Mouse (Mus musculus): Measurements from ENCODE around the gene Sox10. TPM values are rescaled to one million over a fixed set of nuclear protein-coding genes. Genes with fewer than 3 reads are reported as not detected.

The Sox10 gene
- polyA plus RNA-seq, 1 experiment from 2014 or later = 11.4 TPM

GRCm38 (mm10) chr15:79130782-79131181 is 34.3 kb downstream of the Sox10 start:
- Histone ChIP-seq H3K9me3 (no peaks in the 10 kb centered on the region), H3K27me3 (replicated peaks; ENCODE audit: low read depth, poor library complexity, severe bottlenecking) (no peaks in the 10 kb centered on the region), H3K4me3 (no peak overlapping the region), H3K4me1 (no peaks in the 10 kb centered on the region), H3K27ac (replicated peaks) (no peak overlapping the region), H3K36me3 (replicated peaks) (peaks cover 86% of the 10 kb centered on the region)
- no peak for DNase-seq (ENCODE audit: low spot score)
- 87% methylated on average over 10 of the region's 10 CpGs for WGBS

GRCm38 (mm10) chr15:79129311-79129710 is 35.7 kb downstream of the Sox10 start:
- H3K36me3 ChIP-seq (replicated peaks) = peaks cover 100% of the 10 kb centered on the region
- WGBS = 85% methylated on average over 7 of the region's 7 CpGs
- H3K9me3 ChIP-seq = no peaks in the 10 kb centered on the region
- no peaks in the 10 kb centered on the region for H3K4me1 ChIP-seq
- no peak overlapping the region for H3K27ac ChIP-seq (replicated peaks)
- no peak overlapping the region for H3K4me3 ChIP-seq
- no peaks in the 10 kb centered on the region for H3K27me3 ChIP-seq (replicated peaks; ENCODE audit: low read depth, poor library complexity, severe bottlenecking)
- no peak for DNase-seq (ENCODE audit: low spot score)

- no peak for DNase-seq (ENCODE audit: low spot score)
- Histone ChIP-seq H3K27ac (replicated peaks) (no peak overlapping the region), H3K36me3 (replicated peaks) (peaks cover 100% of the 10 kb centered on the region), H3K4me3 (no peak overlapping the region), H3K4me1 (no peaks in the 10 kb centered on the region), H3K9me3 (no peaks in the 10 kb centered on the region), H3K27me3 (replicated peaks; ENCODE audit: low read depth, poor library complexity, severe bottlenecking) (no peaks in the 10 kb centered on the region)
- WGBS = 93% methylated on average over 5 of the region's 5 CpGs
Measured at GRCm38 (mm10) chr15:79128208-79128607, 36.8 kb downstream of the Sox10 start.

- no peak for DNase-seq (ENCODE audit: low spot score)
- Histone ChIP-seq H3K27ac (replicated peaks) (no peak overlapping the region), H3K27me3 (replicated peaks; ENCODE audit: low read depth, poor library complexity, severe bottlenecking) (no peaks in the 10 kb centered on the region), H3K4me3 (no peak overlapping the region), H3K4me1 (no peaks in the 10 kb centered on the region), H3K9me3 (no peaks in the 10 kb centered on the region), H3K36me3 (replicated peaks) (peaks cover 100% of the 10 kb centered on the region)
- WGBS = 93% methylated on average over 12 of the region's 12 CpGs
Measured at GRCm38 (mm10) chr15:79127101-79127500, 37.9 kb downstream of the Sox10 start.

GRCm38 (mm10) chr15:79126217-79126932 is 38.7 kb downstream of the Sox10 start:
- no peaks in the 10 kb centered on the region for H3K9me3 ChIP-seq
- H3K27me3 ChIP-seq (replicated peaks; ENCODE audit: low read depth, poor library complexity, severe bottlenecking) = no peaks in the 10 kb centered on the region
- WGBS = 81% methylated on average over 13 of the region's 13 CpGs
- H3K36me3 ChIP-seq (replicated peaks) = peaks cover 93% of the 10 kb centered on the region
- DNase-seq (ENCODE audit: low spot score) = peak; percentile 55
- no peak overlapping the region for H3K4me3 ChIP-seq
- H3K27ac ChIP-seq (replicated peaks) = no peak overlapping the region
- no peaks in the 10 kb centered on the region for H3K4me1 ChIP-seq

GRCm38 (mm10) chr15:79124331-79124875 is 40.6 kb downstream of the Sox10 start:
- no peak overlapping the region for H3K27ac ChIP-seq (replicated peaks)
- H3K4me1 ChIP-seq = no peaks in the 10 kb centered on the region
- DNase-seq (ENCODE audit: low spot score) = no peak
- WGBS = 84% methylated on average over 10 of the region's 10 CpGs
- no peak overlapping the region for H3K4me3 ChIP-seq
- no peaks in the 10 kb centered on the region for H3K9me3 ChIP-seq
- H3K27me3 ChIP-seq (replicated peaks; ENCODE audit: low read depth, poor library complexity, severe bottlenecking) = no peaks in the 10 kb centered on the region
- H3K36me3 ChIP-seq (replicated peaks) = peaks cover 92% of the 10 kb centered on the region

GRCm38 (mm10) chr15:79123751-79124150 is 41.3 kb downstream of the Sox10 start:
- Histone ChIP-seq H3K4me3 (no peak overlapping the region), H3K27me3 (replicated peaks; ENCODE audit: low read depth, poor library complexity, severe bottlenecking) (no peaks in the 10 kb centered on the region), H3K9me3 (no peaks in the 10 kb centered on the region), H3K36me3 (replicated peaks) (peaks cover 92% of the 10 kb centered on the region), H3K27ac (replicated peaks) (no peak overlapping the region), H3K4me1 (no peaks in the 10 kb centered on the region)
- WGBS = 88% methylated on average over 6 of the region's 6 CpGs
- no peak for DNase-seq (ENCODE audit: low spot score)

- Histone ChIP-seq H3K9me3 (no peaks in the 10 kb centered on the region), H3K4me3 (no peak overlapping the region), H3K36me3 (replicated peaks) (peaks cover 92% of the 10 kb centered on the region), H3K27me3 (replicated peaks; ENCODE audit: low read depth, poor library complexity, severe bottlenecking) (no peaks in the 10 kb centered on the region), H3K27ac (replicated peaks) (no peak overlapping the region), H3K4me1 (no peaks in the 10 kb centered on the region)
- no peak for DNase-seq (ENCODE audit: low spot score)
- 87% methylated on average over 13 of the region's 13 CpGs for WGBS
Measured at GRCm38 (mm10) chr15:79122546-79122945, 42.5 kb downstream of the Sox10 start.

- H3K4me1 ChIP-seq = no peaks in the 10 kb centered on the region
- H3K27me3 ChIP-seq (replicated peaks; ENCODE audit: low read depth, poor library complexity, severe bottlenecking) = no peaks in the 10 kb centered on the region
- no peak overlapping the region for H3K27ac ChIP-seq (replicated peaks)
- no peak for DNase-seq (ENCODE audit: low spot score)
- no peaks in the 10 kb centered on the region for H3K9me3 ChIP-seq
- H3K4me3 ChIP-seq = no peak overlapping the region
- H3K36me3 ChIP-seq (replicated peaks) = peaks cover 92% of the 10 kb centered on the region
- 79% methylated on average over 4 of the region's 4 CpGs for WGBS
Measured at GRCm38 (mm10) chr15:79122119-79122518, 42.9 kb downstream of the Sox10 start.

GRCm38 (mm10) chr15:79119491-79119890 is 45.5 kb downstream of the Sox10 start:
- Histone ChIP-seq H3K4me1 (peaks cover 8% of the 10 kb centered on the region; the same call in 1 of the 2 replicates), H3K4me3 (no peak overlapping the region), H3K27ac (replicated peaks) (no peak overlapping the region), H3K9me3 (no peaks in the 10 kb centered on the region), H3K36me3 (replicated peaks) (peaks cover 89% of the 10 kb centered on the region), H3K27me3 (replicated peaks; ENCODE audit: low read depth, poor library complexity, severe bottlenecking) (no peaks in the 10 kb centered on the region)
- WGBS = 83% methylated on average over 9 of the region's 9 CpGs
- DNase-seq (ENCODE audit: low spot score) = no peak

GRCm38 (mm10) chr15:79115276-79115675 is 49.8 kb downstream of the Sox10 start:
- no peak overlapping the region for H3K27ac ChIP-seq (replicated peaks)
- WGBS = 62% methylated on average over 5 of the region's 5 CpGs
- peaks cover 66% of the 10 kb centered on the region for H3K36me3 ChIP-seq (replicated peaks)
- H3K4me1 ChIP-seq = peaks cover 19% of the 10 kb centered on the region
- H3K4me3 ChIP-seq = 0 out of 2 replicates have a peak overlapping the region, but pooled peaks have one; percentile 0
- H3K9me3 ChIP-seq = no peaks in the 10 kb centered on the region
- H3K27me3 ChIP-seq (replicated peaks; ENCODE audit: low read depth, poor library complexity, severe bottlenecking) = peaks cover 12% of the 10 kb centered on the region
- DNase-seq (ENCODE audit: low spot score) = no peak

- peaks cover 21% of the 10 kb centered on the region for H3K27me3 ChIP-seq (replicated peaks; ENCODE audit: low read depth, poor library complexity, severe bottlenecking)
- no peak overlapping the region for H3K4me3 ChIP-seq
- no peak overlapping the region for H3K27ac ChIP-seq (replicated peaks)
- no peak for DNase-seq (ENCODE audit: low spot score)
- peaks cover 50% of the 10 kb centered on the region for H3K4me1 ChIP-seq
- peaks cover 32% of the 10 kb centered on the region for H3K36me3 ChIP-seq (replicated peaks)
- no peaks in the 10 kb centered on the region for H3K9me3 ChIP-seq
- 90% methylated on average over 4 of the region's 4 CpGs for WGBS
Measured at GRCm38 (mm10) chr15:79111774-79112173, 53.3 kb downstream of the Sox10 start.

GRCm38 (mm10) chr15:79110528-79110927 is 54.5 kb downstream of the Sox10 start:
- 77% methylated on average over 2 of the region's 2 CpGs for WGBS
- Histone ChIP-seq H3K27me3 (replicated peaks; ENCODE audit: low read depth, poor library complexity, severe bottlenecking) (peaks cover 21% of the 10 kb centered on the region), H3K4me3 (peak overlapping the region; percentile 85), H3K4me1 (peaks cover 52% of the 10 kb centered on the region), H3K9me3 (no peaks in the 10 kb centered on the region), H3K27ac (replicated peaks) (no peak overlapping the region), H3K36me3 (replicated peaks) (peaks cover 22% of the 10 kb centered on the region)
- no peak for DNase-seq (ENCODE audit: low spot score)

Measured in embryonic facial prominence, embryonic 10.5 days (tissue).